Mouse (Mus musculus): ENCODE results near the gene Tpo. TPM values are rescaled to one million over a fixed set of nuclear protein-coding genes. Genes with fewer than 3 reads are reported as not detected.

Tpo gene
- polyA plus RNA-seq, 1 experiment from 2014 or later: not detected

- Histone ChIP-seq H3K27me3 (ENCODE audit: control insufficient read depth, insufficient read depth, low read length) (no peaks in the 10 kb centered on the region), H3K9me3 (ENCODE audit: control insufficient read depth, low read length) (no peaks in the 10 kb centered on the region), H3K9ac (ENCODE audit: low read length) (no peak overlapping the region), H3K4me3 (ENCODE audit: low read depth, low read length) (no peak overlapping the region), H3K4me1 (ENCODE audit: control insufficient read depth, insufficient read depth, low read length) (no peaks in the 10 kb centered on the region), H3K4me2 (ENCODE audit: low read depth, severe bottlenecking) (no peak overlapping the region), H3K27ac (replicated peaks; ENCODE audit: low read depth, low read length) (no peak overlapping the region), H3K36me3 (ENCODE audit: control insufficient read depth, insufficient read depth, low read length) (no peaks in the 10 kb centered on the region)
- ATAC-seq (ENCODE audit: insufficient number of reproducible peaks, low FRiP score, low TSS enrichment, low read depth) (no peak), DNase-seq (ENCODE audit: low spot score) (no peak)
- WGBS: 34% methylated on average over 6 of the region's 6 CpGs
These were observed 70.3 kb downstream of the Tpo start for GRCm38 (mm10) chr12:30062118-30062505.

DNA sequence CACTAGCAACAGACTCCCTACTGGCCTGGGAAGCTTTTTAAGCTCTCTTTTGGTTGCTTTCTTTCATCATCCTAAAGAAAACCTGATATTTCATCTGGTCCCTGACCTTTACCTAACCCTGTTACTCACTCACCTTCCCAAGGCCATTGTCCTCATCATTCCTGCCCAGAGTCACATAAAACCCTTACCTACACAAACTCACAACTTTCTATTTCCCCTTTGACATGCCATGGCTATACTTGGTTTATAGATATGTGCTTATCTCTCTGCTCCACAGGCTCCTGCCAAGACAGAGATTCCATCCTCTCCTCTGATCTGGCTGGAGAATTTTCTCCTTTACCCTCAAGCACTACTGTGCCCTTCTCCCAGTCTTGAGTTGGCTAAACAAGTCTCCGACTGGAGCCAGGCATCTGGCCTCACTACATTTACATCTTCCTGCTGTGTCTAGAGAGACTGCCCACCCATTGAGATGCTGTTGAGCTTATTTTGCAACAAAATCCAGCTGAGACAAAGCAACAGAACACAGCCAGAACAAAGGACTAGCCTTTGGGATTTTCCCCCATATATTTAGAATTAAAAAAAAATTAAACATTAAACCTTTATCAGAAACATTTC is 70.8 kb downstream of the Tpo start:
- Histone ChIP-seq H3K9me3 (ENCODE audit: control insufficient read depth, low read length) (no peaks in the 10 kb centered on the region), H3K4me3 (ENCODE audit: low read depth, low read length) (no peak overlapping the region), H3K36me3 (ENCODE audit: control insufficient read depth, insufficient read depth, low read length) (no peaks in the 10 kb centered on the region), H3K4me2 (ENCODE audit: low read depth, severe bottlenecking) (no peak overlapping the region), H3K27ac (replicated peaks; ENCODE audit: low read depth, low read length) (no peak overlapping the region), H3K9ac (ENCODE audit: low read length) (no peak overlapping the region), H3K4me1 (ENCODE audit: control insufficient read depth, insufficient read depth, low read length) (no peaks in the 10 kb centered on the region), H3K27me3 (ENCODE audit: control insufficient read depth, insufficient read depth, low read length) (no peaks in the 10 kb centered on the region)
- ATAC-seq (ENCODE audit: insufficient number of reproducible peaks, low FRiP score, low TSS enrichment, low read depth) (no peak), DNase-seq (ENCODE audit: low spot score) (no peak)
- 27% methylated on average over 1 of the region's 1 CpGs for WGBS

- ATAC-seq (ENCODE audit: insufficient number of reproducible peaks, low FRiP score, low TSS enrichment, low read depth) (no peak), DNase-seq (ENCODE audit: low spot score) (no peak)
- Histone ChIP-seq H3K36me3 (ENCODE audit: control insufficient read depth, insufficient read depth, low read length) (no peaks in the 10 kb centered on the region), H3K4me3 (ENCODE audit: low read depth, low read length) (no peak overlapping the region), H3K27me3 (ENCODE audit: control insufficient read depth, insufficient read depth, low read length) (no peaks in the 10 kb centered on the region), H3K4me1 (ENCODE audit: control insufficient read depth, insufficient read depth, low read length) (no peaks in the 10 kb centered on the region), H3K4me2 (ENCODE audit: low read depth, severe bottlenecking) (no peak overlapping the region), H3K9ac (ENCODE audit: low read length) (no peak overlapping the region), H3K9me3 (ENCODE audit: control insufficient read depth, low read length) (no peaks in the 10 kb centered on the region), H3K27ac (replicated peaks; ENCODE audit: low read depth, low read length) (no peak overlapping the region)
- 26% methylated on average over 6 of the region's 6 CpGs for WGBS
These were observed 74.4 kb downstream of the Tpo start for GRCm38 (mm10) chr12:30058044-30058443.

GRCm38 (mm10) chr12:30054761-30055540 is 77.5 kb downstream of the Tpo start:
- H3K9ac ChIP-seq (ENCODE audit: low read length): no peak overlapping the region
- no peak for DNase-seq (ENCODE audit: low spot score)
- H3K36me3 ChIP-seq (ENCODE audit: control insufficient read depth, insufficient read depth, low read length): no peaks in the 10 kb centered on the region
- H3K27ac ChIP-seq (replicated peaks; ENCODE audit: low read depth, low read length): no peak overlapping the region
- no peaks in the 10 kb centered on the region for H3K27me3 ChIP-seq (ENCODE audit: control insufficient read depth, insufficient read depth, low read length)
- H3K4me3 ChIP-seq (ENCODE audit: low read depth, low read length): no peak overlapping the region
- H3K9me3 ChIP-seq (ENCODE audit: control insufficient read depth, low read length): no peaks in the 10 kb centered on the region
- whole genome bisulfite sequencing: 88% methylated on average over 11 of the region's 11 CpGs
- H3K4me1 ChIP-seq (ENCODE audit: control insufficient read depth, insufficient read depth, low read length): no peaks in the 10 kb centered on the region
- no peak for ATAC-seq (ENCODE audit: insufficient number of reproducible peaks, low FRiP score, low TSS enrichment, low read depth)
- H3K4me2 ChIP-seq (ENCODE audit: low read depth, severe bottlenecking): no peak overlapping the region

- H3K4me3 ChIP-seq (ENCODE audit: low read depth, low read length): no peak overlapping the region
- no peak overlapping the region for H3K9ac ChIP-seq (ENCODE audit: low read length)
- WGBS: 18% methylated on average over 4 of the region's 4 CpGs
- H3K36me3 ChIP-seq (ENCODE audit: control insufficient read depth, insufficient read depth, low read length): no peaks in the 10 kb centered on the region
- H3K4me1 ChIP-seq (ENCODE audit: control insufficient read depth, insufficient read depth, low read length): no peaks in the 10 kb centered on the region
- ATAC-seq (ENCODE audit: insufficient number of reproducible peaks, low FRiP score, low TSS enrichment, low read depth) (no peak), DNase-seq (ENCODE audit: low spot score) (peak; percentile 78)
- H3K4me2 ChIP-seq (ENCODE audit: low read depth, severe bottlenecking): no peak overlapping the region
- H3K27me3 ChIP-seq (ENCODE audit: control insufficient read depth, insufficient read depth, low read length): no peaks in the 10 kb centered on the region
- H3K9me3 ChIP-seq (ENCODE audit: control insufficient read depth, low read length): no peaks in the 10 kb centered on the region
- H3K27ac ChIP-seq (replicated peaks; ENCODE audit: low read depth, low read length): no peak overlapping the region
These were observed 82.2 kb downstream of the Tpo start for GRCm38 (mm10) chr12:30050235-30050634.

- Histone ChIP-seq H3K4me3 (ENCODE audit: low read depth, low read length) (no peak overlapping the region), H3K4me2 (ENCODE audit: low read depth, severe bottlenecking) (no peak overlapping the region), H3K4me1 (ENCODE audit: control insufficient read depth, insufficient read depth, low read length) (no peaks in the 10 kb centered on the region), H3K9ac (ENCODE audit: low read length) (no peak overlapping the region), H3K9me3 (ENCODE audit: control insufficient read depth, low read length) (no peaks in the 10 kb centered on the region), H3K27ac (replicated peaks; ENCODE audit: low read depth, low read length) (no peak overlapping the region), H3K36me3 (ENCODE audit: control insufficient read depth, insufficient read depth, low read length) (no peaks in the 10 kb centered on the region), H3K27me3 (ENCODE audit: control insufficient read depth, insufficient read depth, low read length) (no peaks in the 10 kb centered on the region)
- WGBS: 84% methylated on average over 9 of the region's 9 CpGs
- DNase-seq (ENCODE audit: low spot score) (no peak), ATAC-seq (ENCODE audit: insufficient number of reproducible peaks, low FRiP score, low TSS enrichment, low read depth) (no peak)
These were observed 82.6 kb downstream of the Tpo start for GRCm38 (mm10) chr12:30049818-30050217.

- H3K36me3 ChIP-seq (ENCODE audit: control insufficient read depth, insufficient read depth, low read length): no peaks in the 10 kb centered on the region
- ATAC-seq (ENCODE audit: insufficient number of reproducible peaks, low FRiP score, low TSS enrichment, low read depth): no peak
- H3K4me1 ChIP-seq (ENCODE audit: control insufficient read depth, insufficient read depth, low read length): no peaks in the 10 kb centered on the region
- H3K4me3 ChIP-seq (ENCODE audit: low read depth, low read length): no peak overlapping the region
- no peak overlapping the region for H3K4me2 ChIP-seq (ENCODE audit: low read depth, severe bottlenecking)
- H3K9me3 ChIP-seq (ENCODE audit: control insufficient read depth, low read length): no peaks in the 10 kb centered on the region
- no peaks in the 10 kb centered on the region for H3K27me3 ChIP-seq (ENCODE audit: control insufficient read depth, insufficient read depth, low read length)
- H3K9ac ChIP-seq (ENCODE audit: low read length): no peak overlapping the region
- no peak overlapping the region for H3K27ac ChIP-seq (replicated peaks; ENCODE audit: low read depth, low read length)
- no peak for DNase-seq (ENCODE audit: low spot score)
- 86% methylated on average over 5 of the region's 6 CpGs for WGBS
These were observed 83.6 kb downstream of the Tpo start for GRCm38 (mm10) chr12:30048848-30049247.

DNA sequence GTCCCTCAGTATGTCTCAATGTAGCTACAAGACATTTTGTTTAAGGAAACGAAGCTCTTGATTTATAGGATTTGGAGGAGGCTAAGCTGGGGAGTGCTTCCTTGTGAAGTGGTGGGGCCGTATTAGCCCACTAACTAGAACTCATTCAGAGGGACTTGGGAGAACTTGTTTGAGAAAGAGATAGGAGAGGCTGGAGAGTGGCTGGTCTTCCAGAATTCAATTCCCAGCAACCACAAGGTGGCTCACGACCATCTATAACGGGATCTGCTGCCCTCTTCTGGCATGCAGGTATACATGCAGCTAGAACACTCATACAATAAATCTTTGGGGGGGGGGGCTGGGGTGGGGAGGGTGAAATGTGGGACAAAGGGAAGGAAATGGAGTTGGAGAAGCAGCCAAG is 92.3 kb downstream of the Tpo start:
- DNase-seq (ENCODE audit: low spot score) (peak; percentile 70), ATAC-seq (ENCODE audit: insufficient number of reproducible peaks, low FRiP score, low TSS enrichment, low read depth) (no peak)
- no peaks in the 10 kb centered on the region for H3K4me1 ChIP-seq (ENCODE audit: control insufficient read depth, insufficient read depth, low read length)
- H3K9me3 ChIP-seq (ENCODE audit: control insufficient read depth, low read length): no peaks in the 10 kb centered on the region
- 24% methylated on average over 4 of the region's 4 CpGs for WGBS
- H3K36me3 ChIP-seq (ENCODE audit: control insufficient read depth, insufficient read depth, low read length): no peaks in the 10 kb centered on the region
- no peak overlapping the region for H3K4me3 ChIP-seq (ENCODE audit: low read depth, low read length)
- no peaks in the 10 kb centered on the region for H3K27me3 ChIP-seq (ENCODE audit: control insufficient read depth, insufficient read depth, low read length)
- H3K9ac ChIP-seq (ENCODE audit: low read length): no peak overlapping the region
- no peak overlapping the region for H3K4me2 ChIP-seq (ENCODE audit: low read depth, severe bottlenecking)
- no peak overlapping the region for H3K27ac ChIP-seq (replicated peaks; ENCODE audit: low read depth, low read length)
